Mouse (Mus musculus): Measurements from ENCODE around the gene Lhfpl2.

GRCm38 (mm10) chr13:94139713-94140445 lies 82.3 kb downstream of the Lhfpl2 start:
- TF ChIP-seq CTCF (IDR thresholded peaks at IDR 0.05; ENCODE audit: low read depth) = no peak
- no peak for TF ChIP-seq EP300 (IDR thresholded peaks at IDR 0.05; ENCODE audit: low read depth)
